ENCODE assay signal across 23 mouse cellular contexts in genomic region chr1:30832778-30833177, GRCm38 (mm10).
"Had no signal": no experiment of that assay in that cellular context is flagged by ENCODE, and none has a peak within 500 bp of the region (broad histone marks: within the 10 kb centered on the region; RNA-seq: fewer than 3 reads in every experiment).

No protein-coding gene starts in this region.

- H3K9ac ChIP-seq: heart, embryonic 12.5 days; hindbrain, embryonic 12.5 days; hindbrain, embryonic 14.5 days; intestine, embryonic 15.5 days; limb, embryonic 12.5 days; liver, embryonic 12.5 days; liver, embryonic 14.5 days had no signal

- H3K4me1 ChIP-seq: heart, embryonic 10.5 days; heart, embryonic 12.5 days; hindbrain, embryonic 10.5 days; hindbrain, embryonic 12.5 days; intestine, embryonic 15.5 days; limb, embryonic 10.5 days; limb, embryonic 12.5 days; liver, embryonic 12.5 days had no signal

- H3K4me3 ChIP-seq: gastrocnemius, adult 2 months; heart, embryonic 10.5 days; heart, embryonic 12.5 days; hindbrain, embryonic 10.5 days; hindbrain, embryonic 12.5 days; intestine, embryonic 15.5 days; layer of hippocampus, adult 2 months; left cerebral cortex, adult 2 months; limb, embryonic 10.5 days; limb, embryonic 12.5 days; liver, embryonic 12.5 days had no signal

- H3K27ac ChIP-seq: gastrocnemius, adult 2 months; heart, embryonic 10.5 days; hindbrain, embryonic 10.5 days; hindbrain, embryonic 12.5 days; hindbrain, embryonic 14.5 days; intestine, embryonic 15.5 days; layer of hippocampus, adult 2 months; left cerebral cortex, adult 2 months; limb, embryonic 10.5 days; limb, embryonic 12.5 days; liver, embryonic 12.5 days; liver, embryonic 14.5 days had no signal

- DNase-seq: gastrocnemius, adult 2 months; gastrocnemius, postnatal 10 days; gastrocnemius, postnatal 25 days; heart, postnatal 10 days; heart, postnatal 4 days; kidney, adult 18-20 months; kidney, adult 8-10 months; kidney, postnatal 10 days; kidney, postnatal 25 days; kidney, postnatal 4 days; liver had no signal

- H3K9me3 ChIP-seq: heart, embryonic 10.5 days; heart, embryonic 12.5 days; hindbrain, embryonic 10.5 days; hindbrain, embryonic 12.5 days; intestine, embryonic 15.5 days; limb, embryonic 10.5 days; limb, embryonic 12.5 days; liver, embryonic 12.5 days had no signal
